Mouse (Mus musculus) kidney, adult 11 months (tissue): ENCODE data around the gene Fam240b.

Experiments
- DNase-seq: peaks from one replicate; pipeline ENCODE4 v3.0.0; 2022

The Fam240b gene

GRCm38 (mm10) chr13:64439471-64439870 is 58.1 kb downstream of the Fam240b start:
- no peak for DNase-seq

DNA sequence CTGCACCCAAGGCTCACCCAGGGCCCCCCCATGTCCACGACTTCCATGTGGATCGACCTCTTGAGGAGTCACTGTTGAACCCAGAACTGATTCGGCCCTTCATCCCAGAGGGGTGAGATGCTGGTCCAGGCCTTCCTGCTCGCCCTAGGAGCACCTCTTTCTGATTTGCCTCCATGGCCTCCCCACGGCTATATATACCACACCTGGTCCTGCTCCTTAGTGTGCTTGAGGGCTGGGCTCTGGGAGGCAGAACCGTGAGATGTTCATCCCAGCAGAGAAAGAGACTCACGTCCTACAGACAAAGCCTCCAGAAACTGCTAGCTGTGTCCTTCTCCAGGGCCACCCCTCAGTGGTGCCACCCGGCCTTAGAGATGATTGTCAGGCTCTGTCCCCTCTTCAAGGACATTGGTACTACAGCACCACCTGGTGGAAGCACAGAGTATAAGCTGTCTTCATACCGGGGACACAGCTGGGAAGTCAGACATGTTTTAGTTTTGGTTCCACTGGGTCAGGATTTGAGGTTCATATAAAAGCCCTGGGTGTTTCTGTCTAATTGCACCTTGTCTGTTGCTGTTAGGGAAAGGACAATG is 58.6 kb downstream of the Fam240b start:
- peak; percentile 59 for DNase-seq

DNA sequence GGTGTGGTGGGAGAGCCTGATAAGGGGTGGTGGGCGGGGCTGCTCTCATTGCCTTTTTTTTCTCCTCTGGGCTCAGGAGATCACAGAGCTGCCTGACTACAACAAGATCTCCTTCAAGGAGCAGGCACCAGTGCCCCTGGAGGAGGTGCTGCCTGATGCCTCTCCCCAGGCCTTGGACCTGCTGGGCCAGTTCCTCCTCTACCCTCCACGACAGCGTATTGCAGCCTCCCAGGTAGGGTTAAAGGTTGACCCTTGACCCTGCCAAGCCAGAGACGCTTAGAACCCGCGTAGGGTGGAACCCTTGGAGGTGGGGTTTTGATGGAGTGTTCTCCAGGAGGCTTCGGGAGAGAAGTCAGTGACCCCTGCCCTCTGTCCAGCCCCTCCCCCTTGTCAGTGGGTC is 59.8 kb downstream of the Fam240b start:
- no peak for DNase-seq

GRCm38 (mm10) chr13:64432017-64432995 is 65.3 kb downstream of the Fam240b start, which contains the start of gene Cdk20:
Gene Cdk20 (plus strand): TSS chr13:64432314.
- peak; percentile 98 for DNase-seq
